Mouse (Mus musculus) brain, embryonic 18.5 days (tissue): Measurements from ENCODE around the gene Gng4.
A peak's percentile ranks its signal among the peaks of the same experiment; 100 is the strongest.

Experiments
- DNase-seq: peaks from one replicate; pipeline ENCODE4 v3.0.0-alpha.2; 2012; ENCODE audit warnings: low read depth, low spot score

Gng4 gene

GRCm38 (mm10) chr13:13818696-13819095, 34.8 kb downstream of the Gng4 start:
- DNase-seq: no peak

DNA sequence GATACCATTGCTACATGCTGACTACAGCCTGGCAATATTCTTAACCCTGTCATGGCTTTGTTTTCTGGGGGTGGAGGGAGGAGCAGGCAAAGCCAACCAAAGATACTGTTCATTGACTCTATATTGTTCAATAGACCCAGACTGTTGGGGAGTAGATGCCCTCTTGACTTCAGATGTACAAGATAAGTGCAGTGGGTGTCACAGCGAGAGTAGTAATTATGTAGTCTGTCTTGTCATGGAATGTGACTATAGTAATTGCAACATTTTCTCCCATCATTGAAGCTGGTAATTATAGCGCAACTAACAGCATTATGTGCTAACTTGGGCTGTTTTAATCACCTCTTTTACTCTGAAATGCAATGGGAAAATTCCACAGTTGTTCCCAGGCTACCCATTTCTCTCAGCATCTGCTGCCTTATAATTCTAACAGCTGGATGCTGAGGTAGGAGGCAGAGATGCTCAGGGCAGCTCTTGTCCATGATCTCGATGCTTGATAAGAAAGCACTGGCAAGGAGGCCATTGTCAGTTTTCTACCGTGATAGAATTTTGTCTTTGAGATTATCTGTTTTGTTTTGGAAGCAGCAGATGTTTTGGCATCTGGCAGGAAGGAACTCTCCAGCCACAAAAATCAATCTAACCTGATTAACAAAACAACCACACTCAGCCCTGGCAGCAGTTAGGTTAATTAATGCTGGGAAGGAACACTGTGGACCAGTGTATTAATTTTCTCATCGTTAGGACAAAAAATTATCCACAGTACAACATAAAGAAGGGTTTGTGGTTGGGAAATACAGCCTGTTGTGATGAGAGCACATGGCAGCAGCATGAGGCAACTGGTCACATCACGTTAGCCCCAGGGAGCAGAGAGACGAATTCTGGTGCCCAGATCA, 36.6 kb downstream of the Gng4 start:
- no peak for DNase-seq

GRCm38 (mm10) chr13:13824946-13825345, 41.1 kb downstream of the Gng4 start:
- DNase-seq: no peak

DNA sequence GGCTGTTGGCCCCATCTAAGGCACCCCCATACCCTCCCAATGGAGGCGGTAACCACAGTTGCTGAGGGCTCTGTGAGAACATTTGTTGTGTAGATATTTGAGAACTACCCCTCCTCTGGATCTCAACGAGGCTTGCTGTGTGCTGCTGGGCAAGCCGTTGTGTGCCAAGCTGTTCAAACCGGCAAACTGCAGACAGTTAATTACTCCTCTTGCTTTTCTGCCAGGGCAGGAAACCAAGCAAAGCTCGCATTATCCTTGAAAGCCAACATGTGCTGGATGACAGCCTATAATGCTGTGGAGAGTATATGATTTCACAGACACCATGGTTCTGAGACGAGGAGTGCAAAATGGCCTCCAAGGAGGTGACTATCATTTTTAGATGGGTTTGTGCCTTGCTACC, 42.7 kb downstream of the Gng4 start:
- DNase-seq: no peak

DNA sequence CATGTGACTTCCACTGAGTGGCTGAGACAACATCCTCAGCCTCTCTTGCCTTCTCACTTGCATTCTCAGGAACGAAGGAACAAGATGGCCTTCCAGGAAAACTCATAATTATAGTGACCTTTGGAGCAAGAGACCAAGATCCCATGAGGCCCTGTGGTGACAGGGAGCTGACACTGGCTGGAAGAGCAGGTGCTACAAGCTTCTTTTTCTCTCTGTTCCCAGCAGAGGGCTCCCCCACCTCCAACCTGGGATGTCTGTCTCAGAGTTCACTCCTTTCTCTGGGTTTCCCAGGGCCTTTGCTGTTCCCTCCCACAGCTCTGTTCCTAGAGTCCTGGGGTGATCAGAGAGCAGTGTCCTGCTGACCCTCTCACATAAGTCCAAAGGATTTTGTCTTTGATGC, 44.3 kb downstream of the Gng4 start:
- DNase-seq: no peak

GRCm38 (mm10) chr13:13830469-13831074, 46.7 kb downstream of the Gng4 start:
- DNase-seq: no peak

- no peak for DNase-seq
Measured at GRCm38 (mm10) chr13:13835180-13835579, 51.3 kb downstream of the Gng4 start.

DNA sequence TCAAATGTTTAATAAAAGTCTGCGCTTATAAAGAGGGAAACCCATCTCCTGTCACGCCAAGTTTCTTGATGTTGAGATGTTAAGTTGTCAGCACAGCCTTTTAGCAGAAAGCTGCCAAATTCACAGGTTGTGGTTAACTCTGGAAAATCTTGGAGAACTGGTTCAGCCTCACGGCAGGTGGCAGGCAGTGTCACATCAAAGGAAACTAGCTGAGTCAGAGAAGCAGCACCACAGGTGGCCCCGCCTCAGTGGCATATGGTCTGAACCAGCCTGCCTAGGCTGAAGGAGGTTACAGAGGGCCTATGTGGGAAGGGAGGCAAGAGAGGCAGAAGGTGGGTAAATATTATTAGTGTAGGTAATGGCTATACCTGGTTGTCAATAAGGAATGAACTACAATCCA, 61.2 kb downstream of the Gng4 start:
- no peak for DNase-seq

DNA sequence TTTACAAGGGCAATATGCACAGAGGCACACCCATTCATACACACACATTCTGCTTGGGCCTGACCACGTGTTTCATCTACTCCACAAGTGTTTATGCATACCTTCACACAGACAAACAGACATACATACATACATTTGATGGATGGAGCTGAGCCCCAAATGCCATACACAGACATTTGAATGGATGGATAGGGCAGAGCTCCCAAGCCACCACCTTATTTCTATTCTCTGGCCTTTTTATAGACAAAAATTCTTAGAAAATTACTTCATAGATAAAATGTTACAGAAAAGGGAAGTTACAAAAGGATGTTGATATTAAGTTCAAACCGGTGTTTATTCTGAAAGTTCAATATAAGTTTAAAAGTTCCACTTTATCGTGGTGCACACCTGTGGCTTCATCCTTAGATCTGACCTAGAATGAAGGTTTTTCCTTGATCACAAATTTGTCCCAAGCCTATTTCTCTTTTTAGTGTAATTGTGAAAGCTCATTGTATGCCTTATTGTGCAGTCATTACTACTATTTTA, 63.3 kb downstream of the Gng4 start:
- no peak for DNase-seq

DNA sequence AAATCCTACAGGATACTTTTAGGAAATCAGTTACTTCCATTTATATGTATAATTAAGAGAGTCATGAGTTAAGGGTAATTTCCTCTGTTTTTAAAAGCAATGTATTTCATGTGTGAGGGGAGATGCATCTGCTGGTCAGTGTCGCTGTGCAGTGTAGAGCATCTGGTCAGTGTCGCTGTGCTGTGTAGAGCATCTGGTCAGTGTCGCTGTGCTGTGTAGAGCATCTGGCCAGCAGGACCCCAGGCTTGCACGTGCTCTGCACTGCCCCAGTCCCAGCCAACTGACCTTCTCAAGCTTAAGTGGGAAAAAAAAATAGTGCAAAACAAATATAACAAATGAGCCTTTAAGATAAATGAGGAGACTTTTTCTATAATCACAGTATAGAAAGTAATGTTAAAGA, 73.3 kb downstream of the Gng4 start:
- no peak for DNase-seq

DNA sequence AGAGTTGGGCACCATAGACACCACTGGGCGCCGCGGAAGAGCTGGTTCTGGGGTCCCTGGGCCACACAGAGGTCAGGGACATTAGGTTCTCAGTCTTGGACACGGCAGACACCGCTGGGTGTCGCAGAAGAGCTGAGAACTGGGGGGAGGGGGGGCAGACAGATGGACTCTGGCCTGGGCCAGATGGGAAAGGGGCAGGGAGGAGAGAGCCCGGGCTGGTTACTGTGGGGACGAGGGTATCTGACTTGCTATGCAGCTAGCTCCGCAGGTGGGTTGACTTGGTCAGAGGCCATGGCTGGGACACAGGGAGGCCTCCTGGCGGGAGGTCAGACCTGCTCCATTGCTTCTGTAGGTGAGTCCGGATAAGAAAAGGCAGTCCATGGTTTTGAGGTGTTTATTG, 78.5 kb downstream of the Gng4 start:
- no peak for DNase-seq

- no peak for DNase-seq
Measured at GRCm38 (mm10) chr13:13862941-13863340, 79.1 kb downstream of the Gng4 start.

- DNase-seq: no peak
Measured at GRCm38 (mm10) chr13:13866339-13866738, 82.5 kb downstream of the Gng4 start.

DNA sequence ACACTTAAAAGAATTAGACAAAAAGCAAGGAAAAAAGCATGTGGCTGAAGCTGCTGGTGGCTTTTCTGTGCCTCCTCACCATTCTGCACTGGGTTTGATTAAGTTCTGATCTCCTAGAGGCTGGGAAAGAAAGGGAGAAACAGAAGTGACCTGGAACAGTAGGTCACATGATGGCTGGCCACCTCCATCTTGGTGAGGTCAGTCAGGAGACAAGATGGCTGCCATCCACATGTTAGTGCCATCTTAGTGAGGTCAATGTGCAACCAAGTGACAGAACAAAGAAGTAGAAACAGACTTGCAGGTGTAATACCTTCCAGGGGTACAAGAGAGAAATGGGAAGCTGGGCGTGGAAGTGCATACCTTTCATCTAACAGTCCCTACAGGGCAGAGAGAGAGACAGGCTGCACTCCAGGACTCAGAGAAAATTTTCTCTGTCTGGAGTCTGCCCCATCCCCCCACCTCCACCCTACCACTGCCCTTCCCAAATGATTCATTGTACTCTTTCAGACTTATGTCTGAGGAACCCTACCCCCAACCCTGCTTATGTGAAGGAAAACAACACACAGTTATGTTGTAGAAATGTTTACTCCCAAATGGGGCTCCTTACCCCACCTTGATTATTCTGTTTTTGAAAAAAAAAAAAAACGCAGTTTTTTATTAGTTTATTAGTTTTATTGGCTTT, 83.4 kb downstream of the Gng4 start:
- no peak for DNase-seq

GRCm38 (mm10) chr13:13867922-13868321, 84.1 kb downstream of the Gng4 start:
- DNase-seq: peak; percentile 18
